Mouse (Mus musculus) gonadal fat pad, adult 2 months (tissue): ENCODE measurements at regions not wholly inside any gene's neighbourhood (a gene's known extent, or its start where the extent isn't known, plus 50 kb on each side); places are given as distances from the start of the nearest gene placed in this dataset.

Experiments used
- DNase-seq: peaks from one replicate; pipeline ENCODE4 v3.0.0-alpha.2; 2012; ENCODE audit warnings: low read depth

GRCm38 (mm10) chr10:98765786-98766419, 148.3 kb upstream of the Atp2b1 start:
- DNase-seq = no peak

- DNase-seq = no peak
These were observed 134.4 kb upstream of the Atp2b1 start for GRCm38 (mm10) chr10:98779783-98780182.

- no peak for DNase-seq
These were observed 133.3 kb upstream of the Atp2b1 start for GRCm38 (mm10) chr10:98780938-98781337.

GRCm38 (mm10) chr10:98781888-98782351, 132.3 kb upstream of the Atp2b1 start:
- DNase-seq = no peak

- no peak for DNase-seq
These were observed 128.8 kb upstream of the Atp2b1 start for GRCm38 (mm10) chr10:98785411-98785810.

- no peak for DNase-seq
These were observed 128.1 kb upstream of the Atp2b1 start for GRCm38 (mm10) chr10:98786089-98786488.

GRCm38 (mm10) chr10:98789763-98790162, 124.4 kb upstream of the Atp2b1 start:
- DNase-seq = no peak

GRCm38 (mm10) chr10:98790456-98790855, 123.8 kb upstream of the Atp2b1 start:
- DNase-seq = peak; percentile 30

GRCm38 (mm10) chr10:98792019-98792741, 122.0 kb upstream of the Atp2b1 start:
- no peak for DNase-seq

GRCm38 (mm10) chr10:98793926-98794536, 120.2 kb upstream of the Atp2b1 start:
- no peak for DNase-seq

GRCm38 (mm10) chr10:98796016-98796415, 118.2 kb upstream of the Atp2b1 start:
- no peak for DNase-seq

- no peak for DNase-seq
These were observed 115.4 kb upstream of the Atp2b1 start for GRCm38 (mm10) chr10:98798634-98799415.

- no peak for DNase-seq
These were observed 114.4 kb upstream of the Atp2b1 start for GRCm38 (mm10) chr10:98799830-98800229.

- no peak for DNase-seq
These were observed 113.3 kb upstream of the Atp2b1 start for GRCm38 (mm10) chr10:98800949-98801348.

- no peak for DNase-seq
These were observed 109.2 kb upstream of the Atp2b1 start for GRCm38 (mm10) chr10:98805013-98805412.

GRCm38 (mm10) chr10:98806798-98807535, 107.2 kb upstream of the Atp2b1 start:
- no peak for DNase-seq

GRCm38 (mm10) chr10:98808644-98809043, 105.6 kb upstream of the Atp2b1 start:
- DNase-seq = no peak

- DNase-seq = no peak
These were observed 85.2 kb upstream of the Atp2b1 start for GRCm38 (mm10) chr10:98829051-98829450.

GRCm38 (mm10) chr10:98831488-98831887, 82.7 kb upstream of the Atp2b1 start:
- DNase-seq = no peak

- no peak for DNase-seq
These were observed 76.7 kb upstream of the Atp2b1 start for GRCm38 (mm10) chr10:98837289-98838181.
